Mouse (Mus musculus): ENCODE measurements around the gene Tusc2. TPM values are rescaled to one million over a fixed set of nuclear protein-coding genes. Genes with fewer than 3 reads are reported as not detected.

The Tusc2 gene
- polyA plus RNA-seq, 1 experiment from 2014 or later: 35.9 TPM

DNA sequence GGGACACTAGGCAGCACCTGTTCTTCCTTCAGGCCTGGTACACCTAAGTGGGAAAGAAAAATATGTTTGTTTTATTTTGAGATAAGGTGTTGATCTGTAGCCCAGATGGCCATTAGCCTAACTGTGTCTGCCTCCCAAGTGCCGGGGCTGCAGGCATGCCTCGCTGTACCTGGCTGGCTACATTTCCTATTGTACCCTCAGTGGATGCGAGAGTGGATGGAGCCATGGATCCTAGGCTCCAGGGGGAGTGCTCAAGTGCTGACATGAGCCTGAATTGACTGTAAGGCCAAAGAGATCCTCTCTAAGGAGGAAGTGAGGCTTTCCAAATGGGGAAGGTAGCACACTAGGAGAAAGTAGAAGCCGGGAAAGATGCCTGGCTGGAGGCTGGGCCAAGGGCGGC lies 15.1 kb upstream of the Tusc2 start:
- WGBS (ENCODE audit: insufficient replicate concordance): 73% methylated on average over 5 of the region's 5 CpGs

GRCm38 (mm10) chr9:107548820-107549219 lies 14.2 kb upstream of the Tusc2 start:
- Histone ChIP-seq H3K36me3 (replicated peaks; ENCODE audit: insufficient read depth, low read length) (peaks cover 3% of the 10 kb centered on the region; the same call in 1 of the 2 replicates), H3K9ac (replicated peaks) (no peak overlapping the region), H3K9me3 (ENCODE audit: low read length) (no peaks in the 10 kb centered on the region), H3K27ac (ENCODE audit: low read depth) (no peak overlapping the region), H3K4me1 (ENCODE audit: insufficient read depth) (peaks cover 51% of the 10 kb centered on the region), H3K4me2 (ENCODE audit: low read depth, low read length) (no peak overlapping the region), H3K4me3 (ENCODE audit: low read depth, low read length) (no peak overlapping the region), H3K27me3 (ENCODE audit: insufficient read depth, low read length) (0 out of 2 replicates have a peak, but pooled peaks cover 10% of the 10 kb centered on the region)
- WGBS (ENCODE audit: insufficient replicate concordance): 86% methylated on average over 10 of the region's 10 CpGs
- DNase-seq: no peak
- TF ChIP-seq CTCF (IDR thresholded peaks at IDR 0.05; ENCODE audit: low read depth) (no peak), EP300 (IDR thresholded peaks at IDR 0.05; ENCODE audit: low read depth) (no peak)
- no peak for ATAC-seq

More for the DNA sequence above, 15.1 kb upstream of the Tusc2 start:
- Histone ChIP-seq H3K4me3 (ENCODE audit: low read depth, low read length) (no peak overlapping the region), H3K27ac (ENCODE audit: low read depth) (no peak overlapping the region), H3K36me3 (replicated peaks; ENCODE audit: insufficient read depth, low read length) (peaks cover 3% of the 10 kb centered on the region; the same call in 1 of the 2 replicates), H3K9ac (replicated peaks) (no peak overlapping the region), H3K27me3 (ENCODE audit: insufficient read depth, low read length) (0 out of 2 replicates have a peak, but pooled peaks cover 10% of the 10 kb centered on the region), H3K9me3 (ENCODE audit: low read length) (no peaks in the 10 kb centered on the region), H3K4me2 (ENCODE audit: low read depth, low read length) (no peak overlapping the region), H3K4me1 (ENCODE audit: insufficient read depth) (peaks cover 43% of the 10 kb centered on the region)
- TF ChIP-seq EP300 (IDR thresholded peaks at IDR 0.05; ENCODE audit: low read depth): no peak
- ATAC-seq: no peak
- DNase-seq: no peak

- Histone ChIP-seq H3K9ac (replicated peaks) (no peak overlapping the region), H3K4me1 (ENCODE audit: insufficient read depth) (peaks cover 55% of the 10 kb centered on the region), H3K27me3 (ENCODE audit: insufficient read depth, low read length) (0 out of 2 replicates have a peak, but pooled peaks cover 10% of the 10 kb centered on the region), H3K36me3 (replicated peaks; ENCODE audit: insufficient read depth, low read length) (peaks cover 3% of the 10 kb centered on the region; the same call in 1 of the 2 replicates), H3K4me3 (ENCODE audit: low read depth, low read length) (no peak overlapping the region), H3K27ac (ENCODE audit: low read depth) (no peak overlapping the region), H3K4me2 (ENCODE audit: low read depth, low read length) (no peak overlapping the region), H3K9me3 (ENCODE audit: low read length) (no peaks in the 10 kb centered on the region)
- DNase-seq (no peak), ATAC-seq (no peak)
- 84% methylated on average over 20 of the region's 20 CpGs for WGBS (ENCODE audit: insufficient replicate concordance)
- TF ChIP-seq EP300 (IDR thresholded peaks at IDR 0.05; ENCODE audit: low read depth) (no peak), CTCF (IDR thresholded peaks at IDR 0.05; ENCODE audit: low read depth) (no peak)
These were observed 13.6 kb upstream of the Tusc2 start for GRCm38 (mm10) chr9:107549297-107550074.

GRCm38 (mm10) chr9:107550491-107551116 lies 12.5 kb upstream of the Tusc2 start:
- peak overlapping the region; percentile 46; the same call in 1 of the 2 replicates for H3K4me3 ChIP-seq (ENCODE audit: low read depth, low read length)
- H3K27ac ChIP-seq (ENCODE audit: low read depth): 0 out of 2 replicates have a peak overlapping the region, but pooled peaks have one; percentile 7
- DNase-seq (peak; percentile 49), ATAC-seq (no peak)
- no peaks in the 10 kb centered on the region for H3K36me3 ChIP-seq (replicated peaks; ENCODE audit: insufficient read depth, low read length)
- WGBS (ENCODE audit: insufficient replicate concordance): 42% methylated on average over 23 of the region's 23 CpGs
- peak overlapping the region; percentile 88 for H3K4me2 ChIP-seq (ENCODE audit: low read depth, low read length)
- no peak overlapping the region for H3K9ac ChIP-seq (replicated peaks)
- H3K27me3 ChIP-seq (ENCODE audit: insufficient read depth, low read length): 0 out of 2 replicates have a peak, but pooled peaks cover 10% of the 10 kb centered on the region
- H3K9me3 ChIP-seq (ENCODE audit: low read length): no peaks in the 10 kb centered on the region
- H3K4me1 ChIP-seq (ENCODE audit: insufficient read depth): peaks cover 55% of the 10 kb centered on the region
- TF ChIP-seq EP300 (IDR thresholded peaks at IDR 0.05; ENCODE audit: low read depth) (no peak), CTCF (IDR thresholded peaks at IDR 0.05; ENCODE audit: low read depth) (no peak)

DNA sequence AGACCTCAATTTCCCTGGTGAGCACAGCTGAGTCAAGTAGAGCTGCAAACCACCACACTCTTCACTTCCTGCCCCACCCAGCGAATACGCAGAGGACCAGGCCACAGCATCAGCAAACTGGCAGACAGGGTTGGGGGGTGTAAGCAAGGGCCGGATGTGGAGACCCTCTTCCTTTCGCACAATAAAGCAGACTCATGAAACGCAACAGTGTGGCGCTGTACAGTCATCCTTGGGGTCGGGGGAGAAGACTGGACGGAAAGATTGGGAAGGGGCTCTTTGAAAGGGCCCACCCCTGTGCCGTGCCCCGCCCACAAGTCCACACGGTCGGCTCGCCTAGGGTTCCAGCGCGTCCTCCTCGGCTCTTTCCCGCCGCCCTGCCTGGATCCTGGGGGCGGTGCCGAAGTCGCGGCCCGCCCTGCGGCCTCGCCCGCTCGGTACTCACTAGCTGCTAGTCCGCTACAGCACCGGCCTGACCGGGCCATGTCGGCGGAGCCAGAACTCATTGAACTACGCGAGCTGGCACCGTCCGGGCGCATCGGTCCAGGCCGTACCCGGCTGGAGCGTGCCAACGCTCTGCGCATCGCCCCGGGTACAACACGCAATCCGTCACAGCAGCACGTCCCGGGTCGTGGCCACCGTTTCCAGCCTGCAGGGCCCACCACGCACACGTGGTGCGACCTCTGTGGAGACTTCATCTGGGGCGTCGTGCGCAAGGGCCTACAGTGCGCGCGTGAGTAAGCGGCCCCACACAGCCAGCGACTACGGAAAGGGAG lies 11.8 kb upstream of the Tusc2 start, which contains the start of gene Rassf1:
TSS of gene Rassf1 (plus strand) at position 439 of the 773 bp plus-strand sequence.
- H3K27me3 ChIP-seq (ENCODE audit: insufficient read depth, low read length): 0 out of 2 replicates have a peak, but pooled peaks cover 10% of the 10 kb centered on the region

More for the DNA sequence above, 11.8 kb upstream of the Tusc2 start, which contains the start of gene Rassf1:
- H3K4me1 ChIP-seq (ENCODE audit: insufficient read depth): peaks cover 59% of the 10 kb centered on the region
- WGBS (ENCODE audit: insufficient replicate concordance): 2% methylated on average over 52 of the region's 63 CpGs
- peak; percentile 4; the same call in 1 of the 2 replicates for ATAC-seq
- peak within 1 kb of the TSS; percentile 46 for H3K4me3 ChIP-seq (ENCODE audit: low read depth, low read length)
- H3K9ac ChIP-seq (replicated peaks): peak within 1 kb of the TSS; percentile 68
- peak; percentile 74 for DNase-seq
- peak within 1 kb of the TSS; percentile 7; the same call in 1 of the 2 replicates for H3K27ac ChIP-seq (ENCODE audit: low read depth)
- H3K36me3 ChIP-seq (replicated peaks; ENCODE audit: insufficient read depth, low read length): no peaks in the 10 kb centered on the region; the same call in 1 of the 2 replicates
- TF ChIP-seq CTCF (IDR thresholded peaks at IDR 0.05; ENCODE audit: low read depth) (no peak), EP300 (IDR thresholded peaks at IDR 0.05; ENCODE audit: low read depth) (no peak)
- H3K4me2 ChIP-seq (ENCODE audit: low read depth, low read length): peak within 1 kb of the TSS; percentile 88
- no peaks in the 10 kb centered on the region for H3K9me3 ChIP-seq (ENCODE audit: low read length)

Data from liver, postnatal 0 days (tissue).